Mouse (Mus musculus): ENCODE measurements at regions not wholly inside any gene's neighbourhood (a gene's known extent, or its start where the extent isn't known, plus 50 kb on each side); places are given as distances from the start of the nearest gene placed in this dataset.
A peak's percentile ranks its signal among the peaks of the same experiment; 100 is the strongest.

DNA sequence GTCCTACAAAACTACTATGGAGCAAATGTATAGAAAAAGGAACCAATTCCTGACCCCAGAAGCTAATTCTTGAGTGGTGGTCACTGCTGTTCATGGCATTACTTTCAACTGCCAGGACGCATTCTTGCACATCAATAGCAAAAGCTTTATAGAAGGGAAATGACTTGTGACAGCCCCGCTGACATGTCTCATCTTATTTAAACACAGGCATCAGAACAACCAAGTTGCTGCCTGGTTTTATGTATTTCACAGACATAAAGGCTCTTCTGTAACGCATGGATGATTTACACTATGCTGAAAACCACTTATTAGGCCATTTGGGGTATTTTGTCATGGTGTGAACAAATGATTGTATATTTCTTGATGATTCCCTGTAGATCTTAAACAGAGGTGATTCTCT is 228.1 kb downstream of the Fat4 start:
- WGBS, result 53% methylated on average over 3 of the region's 3 CpGs
- H3K27me3 ChIP-seq (ENCODE audit: control insufficient read depth, insufficient read depth, low read length), result no peaks in the 10 kb centered on the region
- H3K27ac ChIP-seq (replicated peaks; ENCODE audit: low read depth, low read length), result no peak overlapping the region
- ATAC-seq (replicated peaks; ENCODE audit: insufficient number of reproducible peaks, low FRiP score, low TSS enrichment, low read depth), result no peak
- peak; percentile 13 for DNase-seq (ENCODE audit: low spot score)
- no peaks in the 10 kb centered on the region for H3K36me3 ChIP-seq (replicated peaks; ENCODE audit: control insufficient read depth, insufficient read depth, low read depth, low read length)
- no peak overlapping the region for H3K4me3 ChIP-seq (ENCODE audit: low read depth, low read length)
- H3K9me3 ChIP-seq (replicated peaks; ENCODE audit: control insufficient read depth, low read length), result no peaks in the 10 kb centered on the region
- no peaks in the 10 kb centered on the region for H3K4me1 ChIP-seq (ENCODE audit: control insufficient read depth, insufficient read depth, low read length)
- no peak overlapping the region for H3K9ac ChIP-seq (replicated peaks; ENCODE audit: low read length)
- no peak overlapping the region for H3K4me2 ChIP-seq (ENCODE audit: low read depth, low read length)

DNA sequence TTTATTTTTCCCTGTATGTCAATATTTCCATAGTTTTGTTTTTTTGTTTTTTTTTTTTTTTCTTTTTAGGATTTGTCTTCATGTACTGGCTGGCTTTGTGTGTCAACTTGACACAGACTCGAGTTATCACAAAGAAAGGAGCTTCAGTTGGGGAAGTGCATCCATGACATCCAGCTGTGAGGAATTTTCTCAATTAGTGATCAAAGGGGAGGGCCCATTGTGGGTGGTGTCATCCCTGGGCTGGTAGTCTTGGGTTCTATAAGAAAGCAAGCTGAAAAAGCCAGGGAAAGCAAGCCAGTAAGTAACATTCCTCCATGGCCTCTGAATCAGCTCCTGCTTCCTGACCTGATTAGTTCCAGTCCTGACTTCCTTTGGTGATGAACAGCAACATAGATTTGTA is 228.7 kb downstream of the Fat4 start:
- no peak overlapping the region for H3K9ac ChIP-seq (replicated peaks; ENCODE audit: low read length)
- WGBS, result 12% methylated on average over 1 of the region's 1 CpGs
- DNase-seq (ENCODE audit: low spot score) (peak; percentile 3), ATAC-seq (replicated peaks; ENCODE audit: insufficient number of reproducible peaks, low FRiP score, low TSS enrichment, low read depth) (no peak)
- no peak overlapping the region for H3K4me2 ChIP-seq (ENCODE audit: low read depth, low read length)
- no peaks in the 10 kb centered on the region for H3K36me3 ChIP-seq (replicated peaks; ENCODE audit: control insufficient read depth, insufficient read depth, low read depth, low read length)
- H3K4me1 ChIP-seq (ENCODE audit: control insufficient read depth, insufficient read depth, low read length), result no peaks in the 10 kb centered on the region
- no peaks in the 10 kb centered on the region for H3K27me3 ChIP-seq (ENCODE audit: control insufficient read depth, insufficient read depth, low read length)
- no peak overlapping the region for H3K27ac ChIP-seq (replicated peaks; ENCODE audit: low read depth, low read length)
- H3K9me3 ChIP-seq (replicated peaks; ENCODE audit: control insufficient read depth, low read length), result no peaks in the 10 kb centered on the region
- H3K4me3 ChIP-seq (ENCODE audit: low read depth, low read length), result no peak overlapping the region

DNA sequence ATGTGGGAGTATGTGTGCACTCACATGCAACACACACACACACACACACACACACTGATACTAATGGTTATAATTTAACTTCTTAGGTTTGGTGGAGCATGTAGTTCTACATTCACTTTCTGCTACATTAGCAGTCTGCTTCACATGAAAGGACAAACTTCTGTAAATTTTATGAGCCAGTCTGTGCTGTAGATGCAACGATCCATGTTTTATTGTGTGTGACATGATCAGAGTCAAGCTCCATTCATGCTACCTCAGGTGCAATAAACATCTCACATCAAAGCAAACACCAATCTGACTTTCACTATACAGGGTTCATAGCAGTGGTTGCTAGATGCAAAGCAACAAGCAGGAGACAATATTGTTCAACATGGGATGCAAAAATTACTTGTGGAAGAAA is 235.5 kb downstream of the Fat4 start:
- Histone ChIP-seq H3K4me2 (ENCODE audit: low read depth, low read length) (no peak overlapping the region), H3K27me3 (ENCODE audit: control insufficient read depth, insufficient read depth, low read length) (no peaks in the 10 kb centered on the region), H3K9ac (replicated peaks; ENCODE audit: low read length) (no peak overlapping the region), H3K4me3 (ENCODE audit: low read depth, low read length) (no peak overlapping the region), H3K4me1 (ENCODE audit: control insufficient read depth, insufficient read depth, low read length) (no peaks in the 10 kb centered on the region), H3K9me3 (replicated peaks; ENCODE audit: control insufficient read depth, low read length) (no peaks in the 10 kb centered on the region), H3K27ac (replicated peaks; ENCODE audit: low read depth, low read length) (no peak overlapping the region), H3K36me3 (replicated peaks; ENCODE audit: control insufficient read depth, insufficient read depth, low read depth, low read length) (no peaks in the 10 kb centered on the region)
- 97% methylated on average over 1 of the region's 1 CpGs for whole genome bisulfite sequencing
- DNase-seq (ENCODE audit: low spot score) (no peak), ATAC-seq (replicated peaks; ENCODE audit: insufficient number of reproducible peaks, low FRiP score, low TSS enrichment, low read depth) (no peak)

DNA sequence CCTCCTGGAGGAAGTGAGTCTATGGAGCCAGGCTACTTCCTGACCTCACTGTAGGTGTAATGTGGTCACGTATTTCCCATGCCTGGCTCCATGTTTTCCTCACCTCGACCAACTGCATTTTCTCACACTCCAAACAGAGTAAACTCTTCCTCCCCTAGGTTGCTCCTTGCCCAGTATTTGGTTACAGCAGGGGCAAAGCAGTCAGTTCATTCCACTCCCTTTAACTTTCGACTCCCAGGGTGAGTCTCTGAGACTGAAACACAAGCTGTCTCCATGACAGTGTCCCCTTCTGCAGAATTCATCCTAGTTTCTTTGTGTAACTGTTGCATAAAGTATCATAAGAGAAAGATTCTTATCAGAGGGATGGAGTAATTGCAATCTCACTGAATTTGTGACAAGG is 243.8 kb downstream of the Fat4 start:
- Histone ChIP-seq H3K4me2 (ENCODE audit: low read depth, low read length) (no peak overlapping the region), H3K36me3 (replicated peaks; ENCODE audit: control insufficient read depth, insufficient read depth, low read depth, low read length) (no peaks in the 10 kb centered on the region), H3K4me1 (ENCODE audit: control insufficient read depth, insufficient read depth, low read length) (no peaks in the 10 kb centered on the region), H3K4me3 (ENCODE audit: low read depth, low read length) (no peak overlapping the region), H3K27me3 (ENCODE audit: control insufficient read depth, insufficient read depth, low read length) (no peaks in the 10 kb centered on the region), H3K9ac (replicated peaks; ENCODE audit: low read length) (no peak overlapping the region), H3K9me3 (replicated peaks; ENCODE audit: control insufficient read depth, low read length) (no peaks in the 10 kb centered on the region), H3K27ac (replicated peaks; ENCODE audit: low read depth, low read length) (no peak overlapping the region)
- ATAC-seq (replicated peaks; ENCODE audit: insufficient number of reproducible peaks, low FRiP score, low TSS enrichment, low read depth) (no peak), DNase-seq (ENCODE audit: low spot score) (no peak)
- WGBS, result 81% methylated on average over 3 of the region's 3 CpGs

DNA sequence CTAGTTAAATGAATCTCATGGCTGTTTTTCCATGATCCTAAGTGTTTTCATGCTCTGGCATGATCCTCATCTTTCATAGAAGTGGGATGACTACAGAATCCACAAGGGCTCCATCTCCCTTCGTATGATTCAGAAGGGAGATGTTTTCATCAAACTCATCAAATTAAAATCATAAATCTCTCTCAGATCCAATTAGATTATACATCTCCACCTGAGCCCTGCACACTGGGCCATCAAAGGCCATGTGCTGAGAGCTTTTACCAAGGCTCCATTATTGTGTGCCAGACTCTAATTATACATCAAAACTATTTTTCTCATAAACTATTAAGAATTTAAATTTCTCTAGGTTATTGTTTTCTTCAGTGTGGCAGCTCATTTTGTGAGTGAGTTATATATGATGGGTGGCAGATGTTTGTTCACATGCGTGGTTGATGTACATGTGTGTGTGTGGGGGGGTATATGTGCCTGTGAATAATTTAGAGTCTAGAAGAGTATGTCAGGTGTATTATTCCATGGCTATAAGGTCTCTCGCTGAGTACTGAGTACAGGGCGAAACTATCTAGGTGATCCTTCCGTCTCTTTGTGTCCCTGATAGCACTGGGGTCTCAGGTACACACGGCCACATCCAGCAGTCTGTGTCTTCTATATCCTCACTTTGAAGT is 278.4 kb downstream of the Fat4 start:
- DNase-seq (ENCODE audit: low spot score), result no peak
- no peak overlapping the region for H3K9ac ChIP-seq (replicated peaks; ENCODE audit: low read length)
- ATAC-seq (replicated peaks; ENCODE audit: insufficient number of reproducible peaks, low FRiP score, low TSS enrichment, low read depth), result no peak
- H3K4me3 ChIP-seq (ENCODE audit: low read depth, low read length), result no peak overlapping the region
- no peaks in the 10 kb centered on the region for H3K27me3 ChIP-seq (ENCODE audit: control insufficient read depth, insufficient read depth, low read length)
- no peaks in the 10 kb centered on the region for H3K9me3 ChIP-seq (replicated peaks; ENCODE audit: control insufficient read depth, low read length)
- H3K4me2 ChIP-seq (ENCODE audit: low read depth, low read length), result no peak overlapping the region
- H3K36me3 ChIP-seq (replicated peaks; ENCODE audit: control insufficient read depth, insufficient read depth, low read depth, low read length), result no peaks in the 10 kb centered on the region
- no peaks in the 10 kb centered on the region for H3K4me1 ChIP-seq (ENCODE audit: control insufficient read depth, insufficient read depth, low read length)
- no peak overlapping the region for H3K27ac ChIP-seq (replicated peaks; ENCODE audit: low read depth, low read length)
- 88% methylated on average over 6 of the region's 6 CpGs for WGBS

DNA sequence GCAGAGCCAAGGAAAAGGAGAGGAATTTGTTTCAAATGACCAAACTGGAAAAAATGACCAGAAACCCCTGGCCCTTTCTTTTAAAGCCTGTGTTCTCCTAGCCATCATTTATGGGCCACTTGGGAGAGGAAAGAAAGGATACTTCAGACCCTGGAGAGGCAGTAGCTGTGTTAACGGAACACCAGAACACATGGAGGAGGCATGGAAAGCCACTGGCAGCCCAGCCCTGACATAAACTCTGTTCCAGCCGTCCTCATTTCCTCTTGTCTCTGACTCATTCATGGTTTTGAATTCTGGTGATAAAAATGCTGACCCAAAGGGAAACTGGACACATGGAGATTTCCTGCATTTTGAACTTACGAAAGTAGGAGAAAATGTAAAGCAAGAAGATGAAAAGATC is 295.9 kb downstream of the Fat4 start:
- no peak for DNase-seq (ENCODE audit: low spot score)
- H3K4me2 ChIP-seq (ENCODE audit: low read depth, low read length), result no peak overlapping the region
- 66% methylated on average over 3 of the region's 3 CpGs for WGBS
- no peak for ATAC-seq (replicated peaks; ENCODE audit: insufficient number of reproducible peaks, low FRiP score, low TSS enrichment, low read depth)
- no peaks in the 10 kb centered on the region for H3K36me3 ChIP-seq (replicated peaks; ENCODE audit: control insufficient read depth, insufficient read depth, low read depth, low read length)
- H3K9ac ChIP-seq (replicated peaks; ENCODE audit: low read length), result no peak overlapping the region
- H3K9me3 ChIP-seq (replicated peaks; ENCODE audit: control insufficient read depth, low read length), result no peaks in the 10 kb centered on the region
- no peak overlapping the region for H3K4me3 ChIP-seq (ENCODE audit: low read depth, low read length)
- H3K27ac ChIP-seq (replicated peaks; ENCODE audit: low read depth, low read length), result no peak overlapping the region
- no peaks in the 10 kb centered on the region for H3K27me3 ChIP-seq (ENCODE audit: control insufficient read depth, insufficient read depth, low read length)
- H3K4me1 ChIP-seq (ENCODE audit: control insufficient read depth, insufficient read depth, low read length), result no peaks in the 10 kb centered on the region

DNA sequence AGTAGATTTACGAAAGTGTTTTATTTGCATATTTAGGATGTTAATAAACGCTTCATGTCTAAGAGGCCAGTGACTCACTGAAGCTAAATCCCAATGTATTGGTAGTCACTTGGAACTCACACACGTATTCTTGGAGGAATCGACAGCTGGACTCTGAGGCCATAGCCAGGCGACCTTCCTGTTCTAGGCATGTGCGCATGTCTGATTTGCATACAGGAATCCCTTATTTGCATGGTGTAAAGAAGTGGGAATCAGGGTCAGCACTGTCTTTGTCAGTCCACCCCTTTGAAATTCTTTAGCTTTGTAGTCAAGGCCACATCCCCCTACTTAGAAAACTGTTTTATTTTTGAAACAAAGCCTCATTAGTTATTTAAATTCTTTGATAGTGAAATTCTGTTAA is 308.4 kb downstream of the Fat4 start:
- no peak overlapping the region for H3K4me3 ChIP-seq (ENCODE audit: low read depth, low read length)
- 83% methylated on average over 6 of the region's 6 CpGs for WGBS
- no peak for ATAC-seq (replicated peaks; ENCODE audit: insufficient number of reproducible peaks, low FRiP score, low TSS enrichment, low read depth)

DNA sequence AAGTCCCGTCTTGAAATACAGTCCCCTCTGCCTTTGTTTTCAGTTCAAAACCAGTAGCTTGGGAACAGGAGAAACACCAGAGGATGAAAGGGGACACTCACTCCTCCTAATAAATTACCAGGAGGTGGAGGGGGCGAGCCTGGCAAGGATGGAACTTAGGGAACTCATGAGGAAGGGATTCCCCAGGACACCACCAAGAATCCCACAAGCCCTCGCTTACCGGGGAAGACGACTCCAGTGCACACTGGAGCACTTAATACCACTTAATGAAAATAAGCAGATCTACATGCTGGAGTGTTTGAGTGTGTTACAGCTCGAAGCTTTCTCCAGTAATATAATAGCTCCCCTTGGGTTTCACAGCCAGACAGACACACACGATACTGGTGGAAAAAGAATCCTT is 315.9 kb downstream of the Fat4 start:
- 41% methylated on average over 7 of the region's 7 CpGs for WGBS
- Histone ChIP-seq H3K36me3 (replicated peaks; ENCODE audit: control insufficient read depth, insufficient read depth, low read depth, low read length) (no peaks in the 10 kb centered on the region), H3K4me3 (ENCODE audit: low read depth, low read length) (no peak overlapping the region), H3K4me2 (ENCODE audit: low read depth, low read length) (no peak overlapping the region), H3K9me3 (replicated peaks; ENCODE audit: control insufficient read depth, low read length) (no peaks in the 10 kb centered on the region), H3K27ac (replicated peaks; ENCODE audit: low read depth, low read length) (no peak overlapping the region), H3K9ac (replicated peaks; ENCODE audit: low read length) (no peak overlapping the region), H3K27me3 (ENCODE audit: control insufficient read depth, insufficient read depth, low read length) (no peaks in the 10 kb centered on the region), H3K4me1 (ENCODE audit: control insufficient read depth, insufficient read depth, low read length) (no peaks in the 10 kb centered on the region)
- ATAC-seq (replicated peaks; ENCODE audit: insufficient number of reproducible peaks, low FRiP score, low TSS enrichment, low read depth), result no peak
- peak; percentile 12 for DNase-seq (ENCODE audit: low spot score)

More for the DNA sequence above, 308.4 kb downstream of the Fat4 start:
- no peak for DNase-seq (ENCODE audit: low spot score)
- Histone ChIP-seq H3K9me3 (replicated peaks; ENCODE audit: control insufficient read depth, low read length) (no peaks in the 10 kb centered on the region), H3K4me1 (ENCODE audit: control insufficient read depth, insufficient read depth, low read length) (no peaks in the 10 kb centered on the region), H3K4me2 (ENCODE audit: low read depth, low read length) (no peak overlapping the region), H3K36me3 (replicated peaks; ENCODE audit: control insufficient read depth, insufficient read depth, low read depth, low read length) (no peaks in the 10 kb centered on the region), H3K27ac (replicated peaks; ENCODE audit: low read depth, low read length) (no peak overlapping the region), H3K27me3 (ENCODE audit: control insufficient read depth, insufficient read depth, low read length) (no peaks in the 10 kb centered on the region), H3K9ac (replicated peaks; ENCODE audit: low read length) (no peak overlapping the region)
